Mouse (Mus musculus) heart, embryonic 15.5 days (tissue): ENCODE measurements around the gene Med9. TPM values are rescaled to one million over a fixed set of nuclear protein-coding genes. Genes with fewer than 3 reads are reported as not detected.

Experiments used
- ATAC-seq: fragments of 200-750 bp; cut with Nextera tagmentation; replicated peaks from 2 replicates; pipeline ENCODE4 v1.8.0; 2017; ENCODE audit warnings: low read depth, moderate TSS enrichment; ENCODE audit not compliant: insufficient number of reproducible peaks, insufficient read depth, low FRiP score
- H3K27ac ChIP-seq: fragments of 300-500 bp; sonication (generic); 2 replicates; pipeline ENCODE4 v1.5.1; 2015; ENCODE audit warnings: mild to moderate bottlenecking, inconsistent platforms
- H3K27me3 ChIP-seq: fragments of 300-500 bp; sonication (generic); 2 replicates; pipeline ENCODE4 v1.6.1; 2015; ENCODE audit warnings: inconsistent platforms
- H3K36me3 ChIP-seq: fragments of 300-500 bp; sonication (generic); 2 replicates; pipeline ENCODE4 v1.6.1; 2015; ENCODE audit warnings: mild to moderate bottlenecking, inconsistent platforms
- H3K4me1 ChIP-seq: fragments of 300-500 bp; sonication (generic); replicated peaks from 2 replicates; pipeline ENCODE4 v1.6.1; 2015; ENCODE audit warnings: inconsistent platforms
- H3K4me2 ChIP-seq: fragments of 300-500 bp; sonication (generic); 2 replicates; pipeline ENCODE4 v1.6.1; 2015; ENCODE audit warnings: inconsistent platforms, mild to moderate bottlenecking, moderate library complexity
- H3K4me3 ChIP-seq: fragments of 300-500 bp; sonication (generic); 2 replicates; pipeline ENCODE4 v1.5.1; 2015; ENCODE audit warnings: mild to moderate bottlenecking, inconsistent platforms
- H3K9ac ChIP-seq: fragments of 300-500 bp; sonication (generic); 2 replicates; pipeline ENCODE4 v1.6.1; 2015; ENCODE audit warnings: mild to moderate bottlenecking, inconsistent platforms
- H3K9me3 ChIP-seq: fragments of 300-500 bp; sonication (generic); replicated peaks from 2 replicates; pipeline ENCODE4 v1.6.1; 2016; ENCODE audit warnings: inconsistent platforms
- WGBS: fragments of 180-500 bp; shearing (Covaris S2); methylation state at CpG from one replicate; pipeline ENCODE4 v1.1.7; 2015; ENCODE audit warnings: mixed read lengths; 5-methylcytosine and 5-hydroxymethylcytosine counted together
- polyA plus RNA-seq: library from polyadenylated mRNA; unstranded; fragments of >200 nt; fragmentation: Nextera tagmentation; extraction: Ambion mirVana; gene quantifications from 2 replicates; pipeline ENCODE4 v1.2.1, GENCODE M21; 2015

The Med9 gene
- 40.0 and 43.0 TPM in 2 replicates for polyA plus RNA-seq

DNA sequence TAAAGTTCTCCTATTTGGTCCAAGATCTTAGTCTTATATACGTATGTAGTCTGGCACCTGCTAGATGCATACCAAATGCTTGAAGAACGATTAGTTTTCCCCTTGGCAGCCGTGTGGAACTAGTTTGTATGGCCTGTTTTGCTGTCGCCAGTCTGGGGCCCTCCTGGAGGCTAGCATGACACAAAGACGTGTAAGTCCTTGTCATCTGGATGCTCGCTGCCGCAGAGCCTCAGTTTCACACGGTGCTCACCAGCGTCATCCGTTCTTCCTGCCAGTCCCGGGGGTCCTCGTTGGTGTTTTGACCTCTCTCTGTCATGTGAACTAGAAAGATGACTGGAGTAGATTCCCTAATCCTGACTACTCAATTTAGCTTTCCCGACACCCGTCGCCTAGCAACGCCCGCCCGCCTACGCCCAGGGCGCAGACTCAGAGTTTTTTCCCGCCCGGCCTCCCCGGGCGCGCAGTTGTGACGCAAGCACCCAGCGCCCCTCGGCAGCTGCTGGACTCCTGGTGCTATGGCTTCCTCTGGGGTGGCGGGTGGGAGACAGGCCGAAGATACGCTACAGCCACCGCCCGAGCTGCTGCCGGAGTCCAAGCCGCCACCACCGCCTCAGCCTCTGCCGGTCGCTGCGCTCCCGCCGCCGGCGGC, at the start of gene Med9:
Gene Med9, plus strand, starts transcription at position 455 of the 649 bp plus-strand sequence.
- Histone ChIP-seq H3K9me3 (no peaks in the 10 kb centered on the region), H3K4me1 (peaks cover 22% of the 10 kb centered on the region), H3K4me3 (peak within 1 kb of the TSS; percentile 74), H3K9ac (peak within 1 kb of the TSS; percentile 97), H3K27me3 (no peaks in the 10 kb centered on the region), H3K4me2 (peak within 1 kb of the TSS; percentile 79), H3K27ac (peak within 1 kb of the TSS; percentile 78), H3K36me3 (no peaks in the 10 kb centered on the region)
- peak; percentile 95 for ATAC-seq
- under 1% methylated on average over 42 of the region's 43 CpGs for WGBS

GRCm38 (mm10) chr11:59899711-59900685, 48.0 kb upstream of the Med9 start:
- Histone ChIP-seq H3K27ac (peak overlapping the region; percentile 70), H3K27me3 (no peaks in the 10 kb centered on the region), H3K4me3 (no peak overlapping the region), H3K9me3 (no peaks in the 10 kb centered on the region), H3K4me2 (no peak overlapping the region), H3K4me1 (peaks cover 55% of the 10 kb centered on the region), H3K36me3 (no peaks in the 10 kb centered on the region), H3K9ac (no peak overlapping the region)
- WGBS, result 45% methylated on average over 13 of the region's 13 CpGs
- ATAC-seq, result 0 out of 2 replicates have a peak, but pooled peaks have one; percentile 29

- H3K27me3 ChIP-seq, result no peaks in the 10 kb centered on the region
- H3K36me3 ChIP-seq, result no peaks in the 10 kb centered on the region
- no peak overlapping the region for H3K9ac ChIP-seq
- WGBS, result 72% methylated on average over 1 of the region's 1 CpGs
- no peak for ATAC-seq
- no peaks in the 10 kb centered on the region for H3K9me3 ChIP-seq
- H3K4me3 ChIP-seq, result no peak overlapping the region
- H3K27ac ChIP-seq, result peak overlapping the region; percentile 70
- H3K4me1 ChIP-seq, result peaks cover 55% of the 10 kb centered on the region
- H3K4me2 ChIP-seq, result no peak overlapping the region
Measured at GRCm38 (mm10) chr11:59900995-59901394, 47.0 kb upstream of the Med9 start.

DNA sequence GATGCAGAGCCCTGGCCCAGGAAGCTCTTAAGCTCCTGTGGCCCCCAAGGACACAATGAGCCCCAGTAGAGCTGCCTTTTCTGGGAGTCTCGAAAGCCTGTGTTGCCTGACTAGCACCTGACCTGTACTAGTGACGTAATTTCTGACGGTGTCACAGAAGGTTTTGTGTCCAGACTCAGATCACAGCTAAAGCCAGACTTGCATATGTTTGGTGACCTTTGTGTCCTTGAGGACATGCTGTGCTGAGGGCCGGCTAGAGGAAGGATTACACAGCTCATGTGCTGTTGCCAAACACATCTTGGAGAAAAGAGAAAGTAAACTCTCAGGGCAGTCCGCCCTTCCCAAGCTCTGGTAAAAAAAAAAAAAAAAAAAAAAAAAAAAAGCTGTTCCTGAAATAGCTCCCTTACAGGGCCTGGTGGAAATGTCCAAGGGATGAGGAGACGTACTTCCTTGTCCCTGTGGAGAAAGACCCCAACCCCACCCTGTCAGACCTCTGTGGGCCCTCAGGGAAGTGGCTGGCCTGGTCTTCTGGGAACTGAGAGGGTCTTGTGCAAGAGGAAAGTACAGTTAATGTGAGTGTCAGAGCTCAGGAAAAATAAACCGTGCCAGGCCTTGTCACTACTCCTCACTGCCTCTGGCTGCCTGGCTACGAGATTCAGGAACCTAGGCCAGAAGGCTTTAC, 45.8 kb upstream of the Med9 start:
- H3K36me3 ChIP-seq, result no peaks in the 10 kb centered on the region
- H3K27me3 ChIP-seq, result no peaks in the 10 kb centered on the region
- H3K9me3 ChIP-seq, result no peaks in the 10 kb centered on the region
- peaks cover 55% of the 10 kb centered on the region for H3K4me1 ChIP-seq
- H3K4me2 ChIP-seq, result no peak overlapping the region
- peak overlapping the region; percentile 80 for H3K27ac ChIP-seq
- H3K9ac ChIP-seq, result peak overlapping the region; percentile 36; the same call in 1 of the 2 replicates
- ATAC-seq, result 0 out of 2 replicates have a peak, but pooled peaks have one; percentile 7
- 22% methylated on average over 8 of the region's 8 CpGs for WGBS
- no peak overlapping the region for H3K4me3 ChIP-seq

DNA sequence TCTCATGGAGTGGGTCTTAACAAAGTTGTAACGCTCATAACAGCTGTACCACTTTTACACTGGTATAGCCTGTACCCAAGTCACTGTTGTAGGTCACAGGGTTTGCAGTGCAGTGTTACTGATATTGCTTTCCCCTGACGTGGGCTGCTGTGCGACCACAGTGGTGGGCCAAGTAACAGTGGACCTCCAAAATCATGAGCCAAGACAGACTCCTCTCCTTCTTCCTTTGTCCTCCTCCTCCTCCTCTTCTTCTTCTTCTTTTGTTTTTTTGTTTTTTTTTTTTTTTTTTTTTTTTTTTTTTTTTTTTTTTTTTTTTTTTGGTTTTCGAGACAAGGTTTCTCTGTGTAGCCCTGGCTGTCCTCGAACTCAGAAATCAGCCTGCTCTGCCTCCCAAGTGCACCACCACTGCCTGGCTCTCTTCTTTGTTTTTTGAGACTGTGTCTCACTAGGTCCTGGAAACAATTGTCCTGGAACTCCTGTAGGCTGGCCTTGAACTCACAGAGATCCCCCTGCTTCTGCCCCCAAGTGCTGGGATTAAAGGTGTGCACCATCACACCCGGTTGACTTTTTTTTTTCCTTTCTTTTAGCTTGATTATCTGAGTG, 41.4 kb upstream of the Med9 start:
- Histone ChIP-seq H3K4me3 (no peak overlapping the region), H3K27me3 (no peaks in the 10 kb centered on the region), H3K27ac (no peak overlapping the region), H3K4me1 (peaks cover 18% of the 10 kb centered on the region), H3K9me3 (no peaks in the 10 kb centered on the region), H3K36me3 (no peaks in the 10 kb centered on the region), H3K9ac (no peak overlapping the region), H3K4me2 (no peak overlapping the region)
- 91% methylated on average over 6 of the region's 6 CpGs for WGBS
- no peak for ATAC-seq

DNA sequence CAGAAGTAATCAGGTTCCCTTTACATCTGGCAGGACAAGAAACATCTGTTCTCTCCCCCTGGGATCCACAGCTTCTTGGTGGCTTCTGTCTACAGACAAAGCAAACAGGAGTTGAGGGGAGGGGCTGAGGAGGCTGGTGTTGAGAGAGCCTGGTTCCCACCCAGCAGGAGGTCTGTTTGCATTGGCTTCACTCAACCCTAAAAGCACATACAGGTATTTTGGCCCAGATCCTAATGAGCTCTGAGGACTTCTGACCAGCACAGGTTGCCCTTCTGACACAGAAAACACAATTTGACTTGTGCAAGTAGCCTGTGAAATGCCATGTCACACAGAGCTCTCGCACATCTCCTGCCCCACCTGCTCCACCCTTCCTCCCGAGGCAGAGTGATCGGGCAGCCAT, 39.6 kb upstream of the Med9 start:
- no peak for ATAC-seq
- H3K4me1 ChIP-seq, result 0 out of 2 replicates have a peak, but pooled peaks cover 4% of the 10 kb centered on the region
- no peaks in the 10 kb centered on the region for H3K27me3 ChIP-seq
- no peak overlapping the region for H3K27ac ChIP-seq
- H3K9me3 ChIP-seq, result no peaks in the 10 kb centered on the region
- no peaks in the 10 kb centered on the region for H3K36me3 ChIP-seq
- H3K9ac ChIP-seq, result no peak overlapping the region
- H3K4me3 ChIP-seq, result no peak overlapping the region
- 55% methylated on average over 3 of the region's 3 CpGs for WGBS
- H3K4me2 ChIP-seq, result no peak overlapping the region

- ATAC-seq, result no peak
- Histone ChIP-seq H3K4me3 (no peak overlapping the region), H3K36me3 (no peaks in the 10 kb centered on the region), H3K27ac (no peak overlapping the region), H3K9ac (no peak overlapping the region), H3K27me3 (no peaks in the 10 kb centered on the region), H3K9me3 (no peaks in the 10 kb centered on the region), H3K4me1 (0 out of 2 replicates have a peak, but pooled peaks cover 2% of the 10 kb centered on the region), H3K4me2 (no peak overlapping the region)
Measured at GRCm38 (mm10) chr11:59910586-59910985, 37.4 kb upstream of the Med9 start.

DNA sequence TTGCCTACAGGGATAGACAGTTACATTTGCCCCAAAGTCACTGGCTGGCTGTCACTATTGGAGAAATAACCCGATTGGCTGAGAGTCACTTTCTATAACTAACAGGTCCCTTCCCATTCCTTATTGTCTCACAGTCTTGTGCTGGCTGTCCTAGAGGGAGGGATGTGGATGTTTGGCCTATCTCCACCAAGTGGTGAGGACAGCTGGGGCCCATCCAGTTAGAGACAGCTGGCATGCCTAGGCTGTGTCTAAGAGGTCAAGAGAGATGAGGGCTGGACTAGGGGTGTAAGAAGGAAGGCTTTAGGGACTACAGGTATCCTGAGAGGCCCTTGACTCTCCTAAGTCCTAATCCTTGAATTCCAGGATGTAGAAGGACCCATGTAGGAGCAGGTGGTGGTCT, 36.5 kb upstream of the Med9 start:
- Histone ChIP-seq H3K36me3 (no peaks in the 10 kb centered on the region), H3K9ac (no peak overlapping the region), H3K4me2 (no peak overlapping the region), H3K27me3 (no peaks in the 10 kb centered on the region), H3K27ac (no peak overlapping the region), H3K9me3 (no peaks in the 10 kb centered on the region), H3K4me1 (0 out of 2 replicates have a peak, but pooled peaks cover 2% of the 10 kb centered on the region), H3K4me3 (no peak overlapping the region)
- no peak for ATAC-seq
- 75% methylated on average over 1 of the region's 1 CpGs for WGBS

GRCm38 (mm10) chr11:59913702-59914101, 34.3 kb upstream of the Med9 start:
- Histone ChIP-seq H3K9ac (no peak overlapping the region), H3K9me3 (no peaks in the 10 kb centered on the region), H3K4me1 (peaks cover 14% of the 10 kb centered on the region; the same call in 1 of the 2 replicates), H3K4me2 (no peak overlapping the region), H3K27me3 (no peaks in the 10 kb centered on the region), H3K27ac (no peak overlapping the region), H3K4me3 (no peak overlapping the region), H3K36me3 (no peaks in the 10 kb centered on the region)
- WGBS, result 55% methylated on average over 4 of the region's 4 CpGs
- ATAC-seq, result no peak

GRCm38 (mm10) chr11:59918014-59918413, 30.0 kb upstream of the Med9 start:
- Histone ChIP-seq H3K4me1 (peaks cover 24% of the 10 kb centered on the region; the same call in 1 of the 2 replicates), H3K36me3 (no peaks in the 10 kb centered on the region), H3K9me3 (no peaks in the 10 kb centered on the region), H3K4me3 (no peak overlapping the region), H3K27ac (peak overlapping the region; percentile 6; the same call in 1 of the 2 replicates), H3K27me3 (no peaks in the 10 kb centered on the region), H3K9ac (no peak overlapping the region), H3K4me2 (no peak overlapping the region)
- peak; percentile 64; the same call in 1 of the 2 replicates for ATAC-seq
- 4% methylated on average over 4 of the region's 4 CpGs for WGBS
